Mouse (Mus musculus): ENCODE data around the gene Nutf2. TPM values are rescaled to one million over a fixed set of nuclear protein-coding genes. Genes with fewer than 3 reads are reported as not detected.

The Nutf2 gene
- polyA plus RNA-seq, 1 experiment from 2014 or later = 176 TPM

- Histone ChIP-seq H3K36me3 (ENCODE audit: control insufficient read depth, insufficient read depth) (peaks cover 12% of the 10 kb centered on the region), H3K4me1 (replicated peaks; ENCODE audit: control insufficient read depth, insufficient read depth, low read length) (peaks cover 18% of the 10 kb centered on the region), H3K4me3 (replicated peaks; ENCODE audit: low read length) (no peak overlapping the region), H3K9ac (replicated peaks; ENCODE audit: low read depth, low read length) (no peak overlapping the region), H3K27ac (ENCODE audit: low read length) (no peak overlapping the region), H3K4me2 (ENCODE audit: low read length) (no peak overlapping the region), H3K27me3 (replicated peaks; ENCODE audit: control insufficient read depth, insufficient read depth, low read length) (no peaks in the 10 kb centered on the region), H3K9me3 (ENCODE audit: control insufficient read depth, low read length) (no peaks in the 10 kb centered on the region)
- WGBS = 87% methylated on average over 6 of the region's 6 CpGs
- ATAC-seq = no peak
These were observed 6.1 kb downstream of the Nutf2 start for GRCm38 (mm10) chr8:105866364-105867029.

GRCm38 (mm10) chr8:105874301-105874700 is 13.9 kb downstream of the Nutf2 start:
- Histone ChIP-seq H3K27ac (ENCODE audit: low read length) (no peak overlapping the region), H3K36me3 (ENCODE audit: control insufficient read depth, insufficient read depth) (peaks cover 27% of the 10 kb centered on the region), H3K9me3 (ENCODE audit: control insufficient read depth, low read length) (no peaks in the 10 kb centered on the region), H3K4me2 (ENCODE audit: low read length) (no peak overlapping the region), H3K27me3 (replicated peaks; ENCODE audit: control insufficient read depth, insufficient read depth, low read length) (no peaks in the 10 kb centered on the region), H3K4me3 (replicated peaks; ENCODE audit: low read length) (no peak overlapping the region), H3K9ac (replicated peaks; ENCODE audit: low read depth, low read length) (no peak overlapping the region), H3K4me1 (replicated peaks; ENCODE audit: control insufficient read depth, insufficient read depth, low read length) (no peaks in the 10 kb centered on the region)
- ATAC-seq = no peak
- WGBS = 90% methylated on average over 6 of the region's 6 CpGs

GRCm38 (mm10) chr8:105880754-105881520 is 20.6 kb downstream of the Nutf2 start, which contains the start of gene Edc4:
Edc4 (plus strand) TSS chr8:105880881.
- under 1% methylated on average over 45 of the region's 45 CpGs for WGBS
- Histone ChIP-seq H3K27ac (ENCODE audit: low read length) (no peak within 1 kb of the TSS), H3K4me3 (replicated peaks; ENCODE audit: low read length) (peak within 1 kb of the TSS; percentile 62), H3K9ac (replicated peaks; ENCODE audit: low read depth, low read length) (peak within 1 kb of the TSS; percentile 75), H3K4me1 (replicated peaks; ENCODE audit: control insufficient read depth, insufficient read depth, low read length) (peaks cover 24% of the 10 kb centered on the region), H3K9me3 (ENCODE audit: control insufficient read depth, low read length) (no peaks in the 10 kb centered on the region), H3K27me3 (replicated peaks; ENCODE audit: control insufficient read depth, insufficient read depth, low read length) (no peaks in the 10 kb centered on the region), H3K36me3 (ENCODE audit: control insufficient read depth, insufficient read depth) (peaks cover 33% of the 10 kb centered on the region), H3K4me2 (ENCODE audit: low read length) (peak within 1 kb of the TSS; percentile 77)
- peak; percentile 86 for ATAC-seq

- Histone ChIP-seq H3K9me3 (ENCODE audit: control insufficient read depth, low read length) (no peaks in the 10 kb centered on the region), H3K4me3 (replicated peaks; ENCODE audit: low read length) (no peak overlapping the region), H3K27me3 (replicated peaks; ENCODE audit: control insufficient read depth, insufficient read depth, low read length) (no peaks in the 10 kb centered on the region), H3K9ac (replicated peaks; ENCODE audit: low read depth, low read length) (no peak overlapping the region), H3K4me2 (ENCODE audit: low read length) (no peak overlapping the region), H3K27ac (ENCODE audit: low read length) (no peak overlapping the region), H3K4me1 (replicated peaks; ENCODE audit: control insufficient read depth, insufficient read depth, low read length) (peaks cover 3% of the 10 kb centered on the region; the same call in 1 of the 2 replicates), H3K36me3 (ENCODE audit: control insufficient read depth, insufficient read depth) (peaks cover 55% of the 10 kb centered on the region)
- ATAC-seq = no peak
- WGBS = 84% methylated on average over 12 of the region's 12 CpGs
These were observed 29.5 kb downstream of the Nutf2 start for GRCm38 (mm10) chr8:105889756-105890465.

GRCm38 (mm10) chr8:105890870-105891269 is 30.5 kb downstream of the Nutf2 start:
- 90% methylated on average over 6 of the region's 6 CpGs for WGBS

GRCm38 (mm10) chr8:105892432-105892831 is 32.1 kb downstream of the Nutf2 start:
- Histone ChIP-seq H3K9me3 (ENCODE audit: control insufficient read depth, low read length) (no peaks in the 10 kb centered on the region), H3K9ac (replicated peaks; ENCODE audit: low read depth, low read length) (no peak overlapping the region), H3K4me3 (replicated peaks; ENCODE audit: low read length) (no peak overlapping the region), H3K27ac (ENCODE audit: low read length) (no peak overlapping the region), H3K27me3 (replicated peaks; ENCODE audit: control insufficient read depth, insufficient read depth, low read length) (no peaks in the 10 kb centered on the region), H3K4me1 (replicated peaks; ENCODE audit: control insufficient read depth, insufficient read depth, low read length) (peaks cover 3% of the 10 kb centered on the region; the same call in 1 of the 2 replicates), H3K4me2 (ENCODE audit: low read length) (no peak overlapping the region), H3K36me3 (ENCODE audit: control insufficient read depth, insufficient read depth) (peaks cover 33% of the 10 kb centered on the region)
- no peak for ATAC-seq
- WGBS = 92% methylated on average over 6 of the region's 6 CpGs

More at GRCm38 (mm10) chr8:105890870-105891269, 30.5 kb downstream of the Nutf2 start:
- Histone ChIP-seq H3K4me1 (replicated peaks; ENCODE audit: control insufficient read depth, insufficient read depth, low read length) (peaks cover 3% of the 10 kb centered on the region; the same call in 1 of the 2 replicates), H3K36me3 (ENCODE audit: control insufficient read depth, insufficient read depth) (peaks cover 47% of the 10 kb centered on the region), H3K9me3 (ENCODE audit: control insufficient read depth, low read length) (no peaks in the 10 kb centered on the region), H3K27me3 (replicated peaks; ENCODE audit: control insufficient read depth, insufficient read depth, low read length) (no peaks in the 10 kb centered on the region), H3K27ac (ENCODE audit: low read length) (no peak overlapping the region), H3K4me3 (replicated peaks; ENCODE audit: low read length) (no peak overlapping the region), H3K9ac (replicated peaks; ENCODE audit: low read depth, low read length) (no peak overlapping the region), H3K4me2 (ENCODE audit: low read length) (no peak overlapping the region)
- ATAC-seq = no peak

GRCm38 (mm10) chr8:105893339-105893738 is 33.0 kb downstream of the Nutf2 start, which contains the start of gene Nrn1l:
Nrn1l (plus strand) TSS chr8:105893567.
- H3K4me3 ChIP-seq (replicated peaks; ENCODE audit: low read length) = no peak within 1 kb of the TSS
- 3% methylated on average over 11 of the region's 11 CpGs for WGBS
- peaks cover 3% of the 10 kb centered on the region; the same call in 1 of the 2 replicates for H3K4me1 ChIP-seq (replicated peaks; ENCODE audit: control insufficient read depth, insufficient read depth, low read length)
- H3K27ac ChIP-seq (ENCODE audit: low read length) = no peak within 1 kb of the TSS
- H3K27me3 ChIP-seq (replicated peaks; ENCODE audit: control insufficient read depth, insufficient read depth, low read length) = no peaks in the 10 kb centered on the region
- no peak within 1 kb of the TSS for H3K9ac ChIP-seq (replicated peaks; ENCODE audit: low read depth, low read length)
- H3K4me2 ChIP-seq (ENCODE audit: low read length) = no peak within 1 kb of the TSS
- H3K36me3 ChIP-seq (ENCODE audit: control insufficient read depth, insufficient read depth) = peaks cover 27% of the 10 kb centered on the region
- no peaks in the 10 kb centered on the region for H3K9me3 ChIP-seq (ENCODE audit: control insufficient read depth, low read length)
- ATAC-seq = peak; percentile 87

GRCm38 (mm10) chr8:105897801-105898480 is 37.6 kb downstream of the Nutf2 start:
- no peak overlapping the region for H3K27ac ChIP-seq (ENCODE audit: low read length)
- 74% methylated on average over 9 of the region's 9 CpGs for WGBS

More at GRCm38 (mm10) chr8:105897801-105898480, 37.6 kb downstream of the Nutf2 start:
- Histone ChIP-seq H3K4me3 (replicated peaks; ENCODE audit: low read length) (no peak overlapping the region), H3K9me3 (ENCODE audit: control insufficient read depth, low read length) (no peaks in the 10 kb centered on the region), H3K27me3 (replicated peaks; ENCODE audit: control insufficient read depth, insufficient read depth, low read length) (no peaks in the 10 kb centered on the region), H3K36me3 (ENCODE audit: control insufficient read depth, insufficient read depth) (no peaks in the 10 kb centered on the region), H3K4me2 (ENCODE audit: low read length) (no peak overlapping the region), H3K4me1 (replicated peaks; ENCODE audit: control insufficient read depth, insufficient read depth, low read length) (peaks cover 12% of the 10 kb centered on the region), H3K9ac (replicated peaks; ENCODE audit: low read depth, low read length) (no peak overlapping the region)
- ATAC-seq = no peak

All from forebrain, embryonic 16.5 days (tissue).